Mouse (Mus musculus): ENCODE measurements around the gene Gm6096. TPM values are rescaled to one million over a fixed set of nuclear protein-coding genes. Genes with fewer than 3 reads are reported as not detected.

Gm6096 gene
- polyA plus RNA-seq, 1 experiment, result not detected

DNA sequence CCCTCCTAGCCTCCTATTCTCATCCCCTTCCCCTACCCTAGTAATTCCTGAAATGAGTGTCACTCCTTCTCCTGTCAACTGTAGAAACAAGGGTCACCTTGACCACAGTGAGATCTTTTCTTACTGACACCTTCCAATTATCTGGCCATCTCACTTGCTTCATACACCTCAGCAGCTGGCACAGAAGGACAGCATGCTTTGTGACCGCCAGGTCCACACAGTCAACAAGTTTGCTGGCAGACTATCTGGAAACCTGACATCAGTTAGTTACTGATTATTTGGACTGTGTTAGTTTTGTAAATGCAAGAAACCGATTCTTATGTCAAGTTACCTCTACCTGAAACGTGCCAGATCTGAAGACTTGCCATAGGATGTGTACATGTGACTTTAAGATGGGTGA is 45.3 kb downstream of the Gm6096 start:
- H3K4me1 ChIP-seq, result peaks cover 41% of the 10 kb centered on the region
- no peak for TF ChIP-seq GATA1 (IDR thresholded peaks at IDR 0.05; ENCODE audit: borderline replicate concordance, low read length)
- TF ChIP-seq FLI1 (IDR thresholded peaks at IDR 0.05; ENCODE audit: low read length), result no peak

GRCm38 (mm10) chr7:34298818-34299217 is 48.0 kb downstream of the Gm6096 start:
- Histone ChIP-seq H3K4me1 (peaks cover 40% of the 10 kb centered on the region), H3K27me3 (replicated peaks) (peaks cover 7% of the 10 kb centered on the region), H3K4me3 (replicated peaks) (no peak overlapping the region), H3K36me3 (replicated peaks; ENCODE audit: low read length) (peaks cover 15% of the 10 kb centered on the region), H3K9me3 (no peaks in the 10 kb centered on the region)
- TF ChIP-seq FLI1 (IDR thresholded peaks at IDR 0.05; ENCODE audit: low read length), result no peak
- no peak for TF ChIP-seq GATA1 (IDR thresholded peaks at IDR 0.05; ENCODE audit: borderline replicate concordance, low read length)

More for the DNA sequence above, 45.3 kb downstream of the Gm6096 start:
- Histone ChIP-seq H3K4me3 (replicated peaks) (no peak overlapping the region), H3K36me3 (replicated peaks; ENCODE audit: low read length) (peaks cover 11% of the 10 kb centered on the region), H3K27me3 (replicated peaks) (peaks cover 2% of the 10 kb centered on the region), H3K9me3 (no peaks in the 10 kb centered on the region)

Other genes with a start within 250 kb of the Gm6096 start
- not detected in 2 replicates for gene Scgb2b27, start 237.1 kb upstream of the Gm6096 start, polyA plus RNA-seq (2012; ENCODE audit: insufficient read depth, low replicate concordance)
- gene Scgb1b27, start 229.6 kb upstream of the Gm6096 start, polyA plus RNA-seq (2012; ENCODE audit: insufficient read depth, low replicate concordance), result not detected in 2 replicates
- not detected in 2 replicates for gene Scgb1b30, start 155.6 kb upstream of the Gm6096 start, polyA plus RNA-seq (2012; ENCODE audit: insufficient read depth, low replicate concordance)
- gene Wtip, start 117.8 kb upstream of the Gm6096 start, polyA plus RNA-seq (2012; ENCODE audit: insufficient read depth, low replicate concordance), result 1.2 and 1.7 TPM in 2 replicates
- 1.3 and 8.8 TPM in 2 replicates for gene Uba2, start 81.4 kb upstream of the Gm6096 start, polyA plus RNA-seq (2012; ENCODE audit: insufficient read depth, low replicate concordance)
- gene Pdcd2l, start 54.4 kb upstream of the Gm6096 start, polyA plus RNA-seq (2012; ENCODE audit: insufficient read depth, low replicate concordance), result 4.0 and 6.7 TPM in 2 replicates
- 1,962 and 3,728 TPM in 2 replicates for gene Gpi1, start 20.7 kb upstream of the Gm6096 start, polyA plus RNA-seq (2012; ENCODE audit: insufficient read depth, low replicate concordance)
- 3.4 and 6.2 TPM in 2 replicates for gene 4931406P16Rik, start 62.5 kb downstream of the Gm6096 start, polyA plus RNA-seq (2012; ENCODE audit: insufficient read depth, low replicate concordance)
- 3.0 and 16.9 TPM in 2 replicates for gene Lsm14a, start 142.3 kb downstream of the Gm6096 start, polyA plus RNA-seq (2012; ENCODE audit: insufficient read depth, low replicate concordance)